Mouse (Mus musculus): ENCODE data around the gene Fgf14. TPM values are rescaled to one million over a fixed set of nuclear protein-coding genes. Genes with fewer than 3 reads are reported as not detected.

The Fgf14 gene
- polyA plus RNA-seq, 1 experiment from 2014 or later, result 0.60 TPM

DNA sequence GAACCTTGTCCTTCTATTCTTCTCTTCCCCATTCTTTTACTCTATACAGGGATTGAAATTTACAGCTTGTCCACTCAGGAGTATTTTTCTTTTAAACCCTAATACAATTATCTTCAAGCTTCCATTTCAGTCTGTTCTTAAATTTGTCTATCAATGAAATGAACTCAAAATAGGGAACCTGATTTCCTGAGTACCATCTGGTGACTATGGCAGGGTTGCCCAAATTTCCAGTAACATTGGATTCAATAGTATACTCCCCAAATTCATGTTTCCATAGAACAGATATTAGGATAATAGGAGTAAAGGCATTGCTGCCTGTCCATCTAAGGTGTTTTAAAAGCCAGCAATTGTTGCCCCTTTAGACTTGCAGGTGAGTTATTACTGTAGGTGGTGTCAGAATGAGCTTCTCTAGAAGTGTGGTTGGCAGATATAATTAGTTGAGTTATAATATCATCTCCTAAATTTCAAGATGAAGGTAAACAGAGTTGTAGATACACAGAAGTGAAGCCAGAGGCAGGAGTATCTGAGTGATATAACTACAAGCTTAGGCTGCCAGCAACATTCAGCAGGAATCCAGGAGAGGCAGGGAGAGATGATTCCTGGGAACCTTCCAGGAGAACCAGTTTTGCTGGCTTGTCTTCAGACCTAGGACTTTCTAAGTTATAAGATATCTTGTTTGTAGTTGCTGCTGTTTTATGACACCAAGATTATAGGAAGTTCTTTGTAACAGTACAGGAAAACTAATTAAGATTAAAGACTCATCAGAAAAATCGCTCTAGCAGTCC lies 648.8 kb downstream of the Fgf14 start:
- Histone ChIP-seq H3K27ac (ENCODE audit: low read depth, low read length) (no peak overlapping the region), H3K4me2 (replicated peaks; ENCODE audit: low read depth) (no peak overlapping the region), H3K9me3 (ENCODE audit: control insufficient read depth) (no peaks in the 10 kb centered on the region), H3K4me3 (ENCODE audit: low read depth, low read length) (no peak overlapping the region), H3K9ac (ENCODE audit: low read depth, low read length) (no peak overlapping the region), H3K36me3 (ENCODE audit: control insufficient read depth, insufficient read depth) (no peaks in the 10 kb centered on the region), H3K4me1 (replicated peaks; ENCODE audit: control insufficient read depth, insufficient read depth, low read length) (no peaks in the 10 kb centered on the region), H3K27me3 (replicated peaks; ENCODE audit: control insufficient read depth, insufficient read depth, low read length) (no peaks in the 10 kb centered on the region)
- 58% methylated on average over 1 of the region's 1 CpGs for WGBS
- no peak for ATAC-seq
- TF ChIP-seq CTCF (IDR thresholded peaks at IDR 0.05; ENCODE audit: low read depth), result no peak

- TF ChIP-seq CTCF (IDR thresholded peaks at IDR 0.05; ENCODE audit: low read depth), result no peak
- no peak overlapping the region for H3K4me3 ChIP-seq (ENCODE audit: low read depth, low read length)
- no peaks in the 10 kb centered on the region for H3K9me3 ChIP-seq (ENCODE audit: control insufficient read depth)
- H3K4me2 ChIP-seq (replicated peaks; ENCODE audit: low read depth), result no peak overlapping the region
- no peak overlapping the region for H3K27ac ChIP-seq (ENCODE audit: low read depth, low read length)
- no peaks in the 10 kb centered on the region for H3K4me1 ChIP-seq (replicated peaks; ENCODE audit: control insufficient read depth, insufficient read depth, low read length)
- no peaks in the 10 kb centered on the region for H3K36me3 ChIP-seq (ENCODE audit: control insufficient read depth, insufficient read depth)
- no peak for ATAC-seq
- H3K27me3 ChIP-seq (replicated peaks; ENCODE audit: control insufficient read depth, insufficient read depth, low read length), result no peaks in the 10 kb centered on the region
- no peak overlapping the region for H3K9ac ChIP-seq (ENCODE audit: low read depth, low read length)
- WGBS, result 73% methylated on average over 2 of the region's 2 CpGs
These were observed 686.2 kb downstream of the Fgf14 start for GRCm38 (mm10) chr14:123990591-123991195.

DNA sequence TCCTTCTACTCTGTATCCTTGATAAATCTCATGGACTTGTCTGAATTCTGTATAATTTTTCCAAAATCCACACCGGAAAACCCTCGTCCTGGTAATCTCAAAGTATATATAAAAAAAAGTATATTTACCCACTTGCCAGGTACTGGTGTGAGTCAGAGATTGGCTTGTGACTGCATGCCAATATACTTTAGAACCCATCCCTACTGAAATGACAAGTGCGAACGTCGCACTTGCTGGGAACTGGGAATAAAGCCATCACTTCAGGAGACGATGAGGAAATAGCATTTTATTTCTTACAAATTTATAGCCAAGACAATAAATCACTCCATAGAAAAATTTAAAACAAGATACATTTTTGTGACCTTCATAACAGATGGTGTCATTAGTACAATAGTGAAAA lies 708.9 kb downstream of the Fgf14 start:
- H3K4me2 ChIP-seq (replicated peaks; ENCODE audit: low read depth), result no peak overlapping the region
- no peaks in the 10 kb centered on the region for H3K4me1 ChIP-seq (replicated peaks; ENCODE audit: control insufficient read depth, insufficient read depth, low read length)
- no peak for TF ChIP-seq CTCF (IDR thresholded peaks at IDR 0.05; ENCODE audit: low read depth)
- 83% methylated on average over 6 of the region's 6 CpGs for WGBS
- no peaks in the 10 kb centered on the region for H3K27me3 ChIP-seq (replicated peaks; ENCODE audit: control insufficient read depth, insufficient read depth, low read length)
- H3K4me3 ChIP-seq (ENCODE audit: low read depth, low read length), result no peak overlapping the region
- H3K9me3 ChIP-seq (ENCODE audit: control insufficient read depth), result no peaks in the 10 kb centered on the region
- no peak overlapping the region for H3K27ac ChIP-seq (ENCODE audit: low read depth, low read length)
- no peak overlapping the region for H3K9ac ChIP-seq (ENCODE audit: low read depth, low read length)
- no peak for ATAC-seq
- no peaks in the 10 kb centered on the region for H3K36me3 ChIP-seq (ENCODE audit: control insufficient read depth, insufficient read depth)

DNA sequence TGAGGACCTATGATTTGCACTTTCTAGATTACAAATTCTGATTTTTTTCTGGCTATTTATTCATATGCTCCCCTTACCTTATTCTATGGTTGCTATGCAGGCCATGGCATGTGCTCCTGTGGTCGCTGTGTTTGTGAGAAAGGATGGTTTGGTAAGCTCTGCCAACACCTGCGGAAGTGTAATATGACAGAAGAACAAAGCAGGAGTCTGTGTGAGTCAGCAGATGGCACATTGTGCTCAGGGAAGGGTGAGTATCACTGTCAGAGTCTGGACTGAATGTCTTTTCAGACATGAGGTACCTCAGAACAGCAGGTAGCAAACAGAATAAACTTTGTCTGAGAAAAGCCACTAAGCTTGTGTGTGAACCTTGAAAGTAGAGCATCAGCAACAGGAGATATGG lies 710.4 kb downstream of the Fgf14 start:
- no peak overlapping the region for H3K9ac ChIP-seq (ENCODE audit: low read depth, low read length)
- H3K36me3 ChIP-seq (ENCODE audit: control insufficient read depth, insufficient read depth), result no peaks in the 10 kb centered on the region
- 66% methylated on average over 2 of the region's 2 CpGs for WGBS
- H3K27me3 ChIP-seq (replicated peaks; ENCODE audit: control insufficient read depth, insufficient read depth, low read length), result no peaks in the 10 kb centered on the region
- no peak for ATAC-seq
- H3K4me3 ChIP-seq (ENCODE audit: low read depth, low read length), result no peak overlapping the region
- no peaks in the 10 kb centered on the region for H3K9me3 ChIP-seq (ENCODE audit: control insufficient read depth)
- no peak overlapping the region for H3K27ac ChIP-seq (ENCODE audit: low read depth, low read length)
- no peak overlapping the region for H3K4me2 ChIP-seq (replicated peaks; ENCODE audit: low read depth)
- TF ChIP-seq CTCF (IDR thresholded peaks at IDR 0.05; ENCODE audit: low read depth), result no peak
- H3K4me1 ChIP-seq (replicated peaks; ENCODE audit: control insufficient read depth, insufficient read depth, low read length), result no peaks in the 10 kb centered on the region
